Mouse (Mus musculus) skeletal muscle tissue, postnatal 0 days (tissue): ENCODE data around the gene Olfr1330. TPM values are rescaled to one million over a fixed set of nuclear protein-coding genes. Genes with fewer than 3 reads are reported as not detected.

ENCODE experiments used
- polyA plus RNA-seq: library from polyadenylated mRNA; unstranded; fragments of >200 nt; fragmentation: Nextera tagmentation; extraction: Ambion mirVana; gene quantifications from 2 replicates; pipeline ENCODE4 v1.2.1, GENCODE M21; 2015

Olfr1330 gene
- 0.06 TPM in 1 of 2 replicates, not detected in the other for polyA plus RNA-seq

DNA sequence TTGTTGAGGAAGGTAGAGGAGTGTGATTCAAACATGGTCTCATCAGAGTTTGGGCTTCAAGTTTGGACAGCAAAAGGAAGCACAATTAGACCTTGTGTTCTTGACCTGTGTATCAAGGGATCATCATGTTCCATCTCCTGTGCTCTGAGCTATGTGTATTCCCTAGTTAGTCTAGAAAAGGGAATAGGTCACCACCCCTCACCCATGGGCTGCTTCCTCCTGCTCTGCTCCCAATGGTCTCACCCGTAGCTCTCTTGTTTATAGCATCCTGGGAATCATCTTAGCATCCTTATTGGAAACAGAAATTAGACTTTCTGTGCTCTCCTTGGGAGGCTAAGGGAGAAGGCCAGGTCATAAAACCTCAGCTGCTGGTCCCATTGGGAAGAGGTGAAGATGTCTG, at the start of gene Olfr1330:
Gene Olfr1330 (plus strand): TSS at position 301 of the 400 bp plus-strand sequence.

DNA sequence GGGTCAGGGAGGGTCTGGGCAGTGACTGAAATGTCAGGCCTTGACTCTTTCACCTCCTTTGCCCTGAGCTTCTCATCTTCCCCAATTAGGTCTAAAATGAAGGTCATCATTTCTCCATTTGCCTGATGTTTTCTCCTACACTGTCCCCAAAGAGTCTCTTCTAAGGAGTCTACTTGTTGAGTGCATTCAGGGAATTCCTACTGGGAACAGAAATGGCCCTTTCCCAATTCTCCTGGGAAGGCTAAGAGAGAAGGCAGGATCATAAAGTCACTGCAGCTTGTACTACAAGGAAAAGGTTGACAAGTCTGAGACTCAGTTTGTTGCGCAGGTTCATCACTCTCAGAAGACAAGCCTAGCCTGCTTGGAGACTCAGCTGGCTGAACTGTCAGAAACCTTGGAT, 24.0 kb upstream of the Olfr1330 start, which contains the start of gene Olfr1331:
Gene Olfr1331 (plus strand): TSS at position 301 of the 400 bp plus-strand sequence.

GRCm38 (mm10) chr4:118917365-118917764, 29.0 kb downstream of the Olfr1330 start, which contains the start of gene Olfr1329:
Gene Olfr1329, minus strand, starts transcription at chr4:118917465.

GRCm38 (mm10) chr4:118938512-118938911, 50.1 kb downstream of the Olfr1330 start, which contains the start of gene Olfr1328:
Gene Olfr1328, minus strand, starts transcription at chr4:118938612.

Other genes with a start within 250 kb of the Olfr1330 start
- not detected in 2 replicates for gene Olfr62, start 229.6 kb upstream of the Olfr1330 start, polyA plus RNA-seq
- not detected in 2 replicates for gene Olfr1342, start 195.8 kb upstream of the Olfr1330 start, polyA plus RNA-seq
- gene Olfr1341, start 185.1 kb upstream of the Olfr1330 start, polyA plus RNA-seq: not detected in 2 replicates
- gene Olfr1340, start 168.5 kb upstream of the Olfr1330 start, polyA plus RNA-seq: not detected in 2 replicates
- gene Olfr1339, start 156.4 kb upstream of the Olfr1330 start, polyA plus RNA-seq: not detected in 2 replicates
- not detected in 2 replicates for gene Olfr1338, start 129.9 kb upstream of the Olfr1330 start, polyA plus RNA-seq
- gene Olfr1337, start 106.0 kb upstream of the Olfr1330 start, polyA plus RNA-seq: 0.18 TPM in 1 of 2 replicates, not detected in the other
- gene Olfr1335, start 78.7 kb upstream of the Olfr1330 start, polyA plus RNA-seq: not detected in 2 replicates
- gene Olfr1333, start 52.3 kb upstream of the Olfr1330 start, polyA plus RNA-seq: not detected in 2 replicates
- gene Olfr1331, start 23.9 kb upstream of the Olfr1330 start, polyA plus RNA-seq: not detected in 2 replicates
- gene Olfr1329, start 28.9 kb downstream of the Olfr1330 start, polyA plus RNA-seq: not detected in 2 replicates
- not detected in 2 replicates for gene Olfr1328, start 50.0 kb downstream of the Olfr1330 start, polyA plus RNA-seq
- 0.05 and 0.10 TPM in 2 replicates for gene Lao1, start 73.0 kb downstream of the Olfr1330 start, polyA plus RNA-seq
- gene Slc2a1, start 220.1 kb downstream of the Olfr1330 start, polyA plus RNA-seq: 5.2 and 7.6 TPM in 2 replicates